Mouse (Mus musculus) heart, embryonic 16.5 days (tissue): ENCODE data around the gene Gm20388. TPM values are rescaled to one million over a fixed set of nuclear protein-coding genes. Genes with fewer than 3 reads are reported as not detected.

Source experiments
- ATAC-seq: fragments of 200-750 bp; cut with Nextera tagmentation; replicated peaks from 2 replicates; pipeline ENCODE4 v1.8.0; 2017; ENCODE audit warnings: moderate number of reproducible peaks; ENCODE audit not compliant: insufficient read depth, low FRiP score; ENCODE audit errors: extremely low read depth
- H3K27ac ChIP-seq: fragments of 300-500 bp; sonication (generic); 2 replicates; pipeline ENCODE4 v1.5.1; 2014; ENCODE audit warnings: mild to moderate bottlenecking, low read length, control low read depth, moderate library complexity
- H3K27me3 ChIP-seq: fragments of 300-500 bp; sonication (generic); 2 replicates; pipeline ENCODE4 v1.6.1; 2014; ENCODE audit warnings: low read length, mixed read lengths; ENCODE audit not compliant: control insufficient read depth, insufficient read depth
- H3K36me3 ChIP-seq: fragments of 300-500 bp; sonication (generic); 2 replicates; pipeline ENCODE4 v1.6.1; 2014; ENCODE audit not compliant: control insufficient read depth, insufficient read depth
- H3K4me1 ChIP-seq: fragments of 300-500 bp; sonication (generic); 2 replicates; pipeline ENCODE4 v1.6.1; 2014; ENCODE audit warnings: low read length, mixed read lengths; ENCODE audit not compliant: control insufficient read depth, insufficient read depth
- H3K4me2 ChIP-seq: fragments of 300-500 bp; sonication (generic); 2 replicates; pipeline ENCODE4 v1.6.1; 2014; ENCODE audit warnings: low read depth, mild to moderate bottlenecking, control low read depth, low read length
- H3K4me3 ChIP-seq: fragments of 300-500 bp; sonication (generic); 2 replicates; pipeline ENCODE4 v1.5.1; 2014; ENCODE audit warnings: mild to moderate bottlenecking, control low read depth, low read length
- H3K9ac ChIP-seq: fragments of 300-500 bp; sonication (generic); 2 replicates; pipeline ENCODE4 v1.6.1; 2014; ENCODE audit warnings: low read length, control low read depth
- H3K9me3 ChIP-seq: fragments of 300-500 bp; sonication (generic); replicated peaks from 2 replicates; pipeline ENCODE4 v1.6.1; 2016; ENCODE audit warnings: low read length; ENCODE audit not compliant: control insufficient read depth
- WGBS: fragments of 180-500 bp; shearing (Covaris S2); extraction: QIAGEN DNeasy Blood & Tissue Kit; methylation state at CpG from one replicate; pipeline ENCODE4 v1.1.7; 2014; 5-methylcytosine and 5-hydroxymethylcytosine counted together
- polyA plus RNA-seq: library from polyadenylated mRNA; unstranded; fragments of >200 nt; fragmentation: Nextera tagmentation; extraction: Ambion mirVana; gene quantifications from 2 replicates; pipeline ENCODE4 v1.2.1, GENCODE M21; 2015

Gm20388 gene
- polyA plus RNA-seq, 1 experiment from 2014 or later, result 4.5 TPM

DNA sequence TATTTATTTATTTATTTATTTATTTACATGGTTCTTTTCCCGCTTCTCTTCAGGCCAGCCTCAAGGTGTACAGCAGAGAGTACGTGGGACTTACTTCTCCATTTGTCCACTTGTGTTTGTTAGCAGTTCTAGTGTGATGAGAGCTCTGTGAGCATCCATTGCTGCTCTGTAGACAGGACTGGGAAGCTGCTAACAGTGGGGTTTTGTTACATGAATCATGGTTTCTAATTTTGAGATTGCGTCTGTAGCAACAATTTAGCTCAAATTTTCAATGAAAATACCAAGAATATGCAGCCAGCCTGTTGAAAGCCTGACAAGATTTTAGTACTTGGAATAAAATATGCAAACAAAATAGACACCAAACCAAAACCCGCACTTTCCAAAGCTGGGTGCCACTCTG, 14.8 kb downstream of the Gm20388 start:
- H3K36me3 ChIP-seq, result no peaks in the 10 kb centered on the region
- H3K4me2 ChIP-seq, result no peak overlapping the region
- H3K9ac ChIP-seq, result no peak overlapping the region
- no peak for ATAC-seq
- no peak overlapping the region for H3K27ac ChIP-seq
- no peak overlapping the region for H3K4me3 ChIP-seq
- WGBS, result 82% methylated on average over 4 of the region's 4 CpGs
- H3K4me1 ChIP-seq, result peaks cover 21% of the 10 kb centered on the region
- no peaks in the 10 kb centered on the region for H3K9me3 ChIP-seq
- no peaks in the 10 kb centered on the region for H3K27me3 ChIP-seq

DNA sequence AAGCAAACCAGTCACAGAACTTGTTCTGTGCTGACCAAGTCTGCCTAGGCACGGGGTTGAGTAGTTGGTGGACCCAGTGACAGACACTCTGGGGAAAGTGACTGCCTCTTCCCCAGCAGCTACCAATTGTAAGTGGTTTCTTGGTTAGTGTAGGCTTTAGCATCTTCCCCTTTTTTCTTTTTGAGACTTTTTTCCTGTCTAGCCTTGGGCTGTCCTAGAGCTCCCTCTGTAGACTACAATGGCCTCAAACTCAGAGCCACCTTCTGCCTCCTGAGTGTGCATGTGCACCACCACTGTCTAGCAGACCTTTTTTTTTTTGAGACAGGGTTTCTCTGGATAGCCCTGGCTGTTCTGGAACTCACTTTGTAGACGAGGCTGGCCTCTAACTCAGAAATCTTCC, 15.8 kb downstream of the Gm20388 start:
- Histone ChIP-seq H3K4me2 (no peak overlapping the region), H3K36me3 (no peaks in the 10 kb centered on the region), H3K9me3 (no peaks in the 10 kb centered on the region), H3K4me3 (no peak overlapping the region), H3K27ac (no peak overlapping the region), H3K4me1 (peaks cover 25% of the 10 kb centered on the region), H3K27me3 (no peaks in the 10 kb centered on the region), H3K9ac (no peak overlapping the region)
- ATAC-seq, result no peak
- 69% methylated on average over 2 of the region's 2 CpGs for WGBS

DNA sequence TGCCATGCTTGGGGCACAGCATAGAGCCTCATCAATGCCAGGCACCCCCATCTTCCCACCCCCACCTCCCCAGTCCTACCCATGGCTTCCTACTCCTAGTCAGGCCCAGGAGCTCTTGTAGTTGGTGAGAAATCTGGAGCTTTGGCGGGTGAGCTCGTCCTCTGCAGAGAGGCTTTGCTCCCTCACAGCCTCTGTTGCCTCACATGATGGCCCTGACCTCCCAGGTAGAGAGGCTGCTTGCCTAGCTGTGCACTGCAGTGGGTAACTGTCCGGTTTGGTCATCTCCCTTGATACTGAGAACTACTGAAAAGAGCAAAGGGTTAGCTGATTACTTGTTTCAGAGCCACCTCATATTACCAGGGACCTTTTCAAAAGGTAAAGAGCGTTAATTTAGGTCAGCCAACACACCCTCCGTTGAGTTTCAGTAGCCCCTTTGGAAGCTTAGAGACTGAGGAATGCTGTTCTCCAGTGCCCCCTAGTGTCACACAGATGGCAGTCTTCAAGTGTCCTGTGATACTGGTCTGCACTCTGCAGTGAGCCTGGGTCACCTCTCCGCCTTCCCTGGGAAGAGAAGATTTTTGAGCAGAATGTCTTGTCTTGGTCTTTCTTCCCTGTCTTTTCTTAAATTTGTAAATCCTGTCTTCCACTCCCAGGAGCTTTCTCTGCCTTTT, 16.9 kb downstream of the Gm20388 start:
- no peak overlapping the region for H3K27ac ChIP-seq
- 0 out of 2 replicates have a peak, but pooled peaks cover 2% of the 10 kb centered on the region for H3K36me3 ChIP-seq
- 48% methylated on average over 6 of the region's 6 CpGs for whole genome bisulfite sequencing
- peak; percentile 72; the same call in 1 of the 2 replicates for ATAC-seq
- no peak overlapping the region for H3K4me2 ChIP-seq
- H3K4me3 ChIP-seq, result no peak overlapping the region
- no peak overlapping the region for H3K9ac ChIP-seq
- H3K9me3 ChIP-seq, result no peaks in the 10 kb centered on the region
- no peaks in the 10 kb centered on the region for H3K27me3 ChIP-seq
- H3K4me1 ChIP-seq, result peaks cover 21% of the 10 kb centered on the region

DNA sequence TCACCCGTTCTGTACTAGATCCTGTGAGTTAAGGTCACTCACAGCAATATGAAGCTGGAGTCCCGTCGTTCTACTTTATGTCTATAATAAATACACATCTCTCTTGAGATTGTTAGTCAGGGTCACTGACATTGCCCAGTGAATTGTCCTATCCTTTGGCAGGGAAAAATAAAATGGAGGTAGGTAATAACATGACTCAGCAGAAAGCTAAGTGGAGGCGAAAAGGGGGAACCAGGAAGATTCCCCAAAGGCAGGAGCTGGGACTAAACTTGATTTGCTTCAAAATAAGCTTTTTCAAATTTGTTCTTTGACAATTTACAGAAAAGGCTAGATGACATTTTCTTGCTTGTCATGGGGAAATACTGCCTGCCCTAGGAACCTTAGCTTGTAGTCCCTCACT, 20.7 kb downstream of the Gm20388 start:
- H3K36me3 ChIP-seq, result peaks cover 8% of the 10 kb centered on the region
- no peak overlapping the region for H3K4me3 ChIP-seq
- WGBS, result 49% methylated on average over 4 of the region's 4 CpGs
- H3K27me3 ChIP-seq, result no peaks in the 10 kb centered on the region
- ATAC-seq, result no peak
- H3K4me2 ChIP-seq, result no peak overlapping the region
- H3K4me1 ChIP-seq, result peaks cover 25% of the 10 kb centered on the region
- H3K9ac ChIP-seq, result no peak overlapping the region
- H3K27ac ChIP-seq, result no peak overlapping the region
- H3K9me3 ChIP-seq, result no peaks in the 10 kb centered on the region

DNA sequence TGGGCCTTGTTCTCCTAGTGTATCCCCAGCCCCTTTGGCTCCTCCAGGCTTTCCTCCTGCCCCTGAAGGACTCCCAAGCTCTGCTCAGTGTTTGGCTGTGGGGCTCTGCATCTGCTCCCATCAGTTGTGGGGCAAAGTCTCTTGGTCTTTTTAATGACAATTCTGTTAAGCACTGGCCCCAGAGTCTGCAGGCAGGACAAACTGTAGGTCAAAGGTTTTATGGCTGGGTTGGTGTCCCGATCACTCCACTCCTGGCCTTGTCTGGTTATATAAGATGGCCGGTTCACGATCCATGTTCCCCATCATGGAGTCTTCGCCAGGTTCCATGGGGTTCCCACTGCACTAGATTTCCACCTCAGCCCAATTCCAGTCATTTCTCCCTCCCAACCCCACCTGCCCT, 23.0 kb downstream of the Gm20388 start:
- H3K9me3 ChIP-seq, result no peaks in the 10 kb centered on the region
- no peak overlapping the region for H3K4me3 ChIP-seq
- no peak overlapping the region for H3K9ac ChIP-seq
- H3K4me1 ChIP-seq, result peaks cover 23% of the 10 kb centered on the region
- H3K4me2 ChIP-seq, result no peak overlapping the region
- no peak for ATAC-seq
- no peaks in the 10 kb centered on the region for H3K27me3 ChIP-seq
- H3K27ac ChIP-seq, result no peak overlapping the region
- WGBS, result 97% methylated on average over 4 of the region's 4 CpGs
- peaks cover 14% of the 10 kb centered on the region for H3K36me3 ChIP-seq

DNA sequence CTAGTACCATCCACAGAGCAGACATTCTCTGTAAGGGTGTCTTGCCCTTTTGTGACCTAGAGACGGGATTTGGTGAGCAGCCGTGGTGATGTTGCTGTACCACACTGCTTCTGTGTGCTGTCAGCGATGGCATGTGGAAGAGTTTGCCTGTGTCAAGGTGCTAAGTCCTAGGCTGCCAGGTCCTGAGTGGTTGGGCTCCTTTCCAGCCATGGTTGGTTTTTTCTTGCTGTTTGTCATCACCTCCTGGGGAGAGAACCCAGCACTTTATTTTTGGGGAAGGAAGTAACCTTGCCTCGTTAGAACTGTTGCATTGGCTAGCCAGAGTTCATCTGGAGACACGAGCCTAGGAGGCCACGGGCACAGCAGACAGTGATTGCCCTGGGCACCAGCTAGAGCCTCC, 24.9 kb downstream of the Gm20388 start:
- 29% methylated on average over 6 of the region's 6 CpGs for WGBS
- peak; percentile 71 for ATAC-seq
- Histone ChIP-seq H3K9ac (no peak overlapping the region), H3K9me3 (no peaks in the 10 kb centered on the region), H3K4me2 (no peak overlapping the region), H3K36me3 (peaks cover 14% of the 10 kb centered on the region), H3K4me1 (peaks cover 21% of the 10 kb centered on the region), H3K27ac (peak overlapping the region; percentile 58; the same call in 1 of the 2 replicates), H3K4me3 (no peak overlapping the region), H3K27me3 (no peaks in the 10 kb centered on the region)

DNA sequence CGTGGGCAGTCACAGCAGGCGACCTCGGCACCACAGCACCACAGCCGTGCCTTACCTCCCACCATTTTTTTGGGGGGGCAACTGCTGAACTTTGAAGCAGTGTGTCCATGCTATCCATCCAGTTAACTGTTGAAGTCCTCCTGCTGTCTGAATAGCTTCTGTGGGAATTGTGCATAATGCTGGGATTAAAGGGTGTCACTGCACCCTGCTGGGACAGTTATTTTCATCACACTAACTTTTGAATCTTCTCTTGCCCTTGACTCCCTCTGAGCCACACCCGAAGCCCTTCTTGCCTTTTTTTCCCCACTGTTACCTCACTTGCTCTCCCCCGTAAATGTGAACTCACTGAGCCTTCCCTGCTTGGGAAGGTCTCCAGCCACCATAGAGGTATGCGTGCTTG, 27.8 kb downstream of the Gm20388 start:
- Histone ChIP-seq H3K9me3 (no peaks in the 10 kb centered on the region), H3K4me2 (no peak overlapping the region), H3K36me3 (peaks cover 24% of the 10 kb centered on the region), H3K9ac (no peak overlapping the region), H3K4me1 (peaks cover 17% of the 10 kb centered on the region), H3K27me3 (no peaks in the 10 kb centered on the region), H3K4me3 (no peak overlapping the region), H3K27ac (no peak overlapping the region)
- ATAC-seq, result no peak
- 90% methylated on average over 7 of the region's 7 CpGs for WGBS

DNA sequence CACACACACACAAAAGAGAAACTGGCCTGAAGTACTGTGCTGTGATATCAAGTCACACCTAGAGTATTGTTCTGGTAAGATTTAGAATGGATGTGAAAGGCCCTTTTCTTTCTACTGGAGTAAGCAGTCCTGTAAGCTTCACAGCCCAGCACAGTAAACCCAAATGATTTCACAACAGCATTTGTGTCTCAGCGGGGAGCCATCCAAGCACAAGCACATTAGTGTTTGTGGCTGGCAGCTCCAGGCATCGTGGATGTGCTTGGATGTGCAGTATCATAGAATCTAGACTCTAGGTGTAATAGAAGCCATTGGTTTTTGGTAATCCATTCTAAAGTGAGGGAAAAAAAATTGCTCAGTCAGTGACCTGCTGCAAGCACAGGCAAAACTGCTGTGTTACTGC, 28.7 kb downstream of the Gm20388 start:
- no peak overlapping the region for H3K4me2 ChIP-seq
- WGBS, result 85% methylated on average over 2 of the region's 2 CpGs
- no peak overlapping the region for H3K4me3 ChIP-seq
- H3K4me1 ChIP-seq, result peaks cover 17% of the 10 kb centered on the region
- no peak overlapping the region for H3K9ac ChIP-seq
- no peak for ATAC-seq
- no peaks in the 10 kb centered on the region for H3K9me3 ChIP-seq
- no peak overlapping the region for H3K27ac ChIP-seq
- peaks cover 28% of the 10 kb centered on the region for H3K36me3 ChIP-seq
- no peaks in the 10 kb centered on the region for H3K27me3 ChIP-seq

DNA sequence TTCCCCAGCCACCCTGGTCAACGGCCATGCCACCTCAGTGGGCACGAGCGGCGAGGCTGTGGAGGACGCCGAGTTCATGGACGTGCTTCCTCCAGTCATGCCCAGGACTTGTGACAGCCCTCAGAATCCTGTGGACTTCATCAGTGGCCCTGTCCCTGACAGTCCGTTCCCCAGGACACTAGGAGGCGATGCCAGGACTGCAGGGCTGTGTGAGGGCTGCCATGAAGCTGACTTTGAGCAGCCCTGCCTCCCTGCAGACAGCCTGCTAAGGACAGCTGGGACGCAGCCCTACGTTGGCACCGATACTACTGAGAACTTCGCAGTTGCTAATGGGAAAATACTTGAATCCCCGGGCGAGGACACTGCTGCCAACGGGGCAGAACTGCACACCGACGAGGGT, 30.8 kb downstream of the Gm20388 start:
- Histone ChIP-seq H3K4me2 (no peak overlapping the region), H3K36me3 (peaks cover 33% of the 10 kb centered on the region), H3K9me3 (no peaks in the 10 kb centered on the region), H3K4me1 (no peaks in the 10 kb centered on the region; the same call in 1 of the 2 replicates), H3K27ac (no peak overlapping the region), H3K9ac (no peak overlapping the region), H3K27me3 (no peaks in the 10 kb centered on the region), H3K4me3 (no peak overlapping the region)
- no peak for ATAC-seq
- 91% methylated on average over 18 of the region's 18 CpGs for WGBS
